Mouse (Mus musculus) forebrain, embryonic 11.5 days (tissue): Measurements from ENCODE around the gene Mbd5. TPM values are rescaled to one million over a fixed set of nuclear protein-coding genes. Genes with fewer than 3 reads are reported as not detected.

Experiments
- ATAC-seq: fragments of 200-750 bp; cut with Nextera tagmentation; replicated peaks from 2 replicates; pipeline ENCODE4 v1.8.0; 2017; ENCODE audit warnings: moderate TSS enrichment; ENCODE audit not compliant: low FRiP score
- DNase-seq: peaks from one replicate; pipeline ENCODE4 v3.0.0-alpha.2; 2017; ENCODE audit warnings: low spot score
- H3K27ac ChIP-seq: fragments of 300-500 bp; sonication (generic); 2 replicates; pipeline ENCODE4 v1.5.1; 2014; ENCODE audit warnings: low read depth, low read length
- H3K27me3 ChIP-seq: fragments of 300-500 bp; sonication (generic); 2 replicates; pipeline ENCODE4 v1.6.1; 2014; ENCODE audit warnings: mild to moderate bottlenecking, low read length, mixed read lengths; ENCODE audit not compliant: control insufficient read depth, insufficient read depth
- H3K36me3 ChIP-seq: fragments of 300-500 bp; sonication (generic); 2 replicates; pipeline ENCODE4 v1.6.1; 2014; ENCODE audit warnings: mild to moderate bottlenecking, low read length, moderate library complexity, mixed read lengths; ENCODE audit not compliant: control insufficient read depth, insufficient read depth
- H3K4me1 ChIP-seq: fragments of 300-500 bp; sonication (generic); replicated peaks from 2 replicates; pipeline ENCODE4 v1.6.1; 2014; ENCODE audit warnings: low read length, mixed read lengths; ENCODE audit not compliant: control insufficient read depth, insufficient read depth
- H3K4me2 ChIP-seq: fragments of 300-500 bp; sonication (generic); 2 replicates; pipeline ENCODE4 v1.6.1; 2014; ENCODE audit warnings: low read depth, mild to moderate bottlenecking, low read length, moderate library complexity, mixed read lengths; ENCODE audit not compliant: severe bottlenecking
- H3K4me3 ChIP-seq: fragments of 300-500 bp; sonication (generic); 2 replicates; pipeline ENCODE4 v1.5.1; 2014; ENCODE audit warnings: low read depth, low read length
- H3K9ac ChIP-seq: fragments of 300-500 bp; sonication (generic); 2 replicates; pipeline ENCODE4 v1.6.1; 2014; ENCODE audit warnings: low read length
- H3K9me3 ChIP-seq: fragments of 300-500 bp; sonication (generic); 2 replicates; pipeline ENCODE4 v1.6.1; 2016; ENCODE audit warnings: low read length, mixed read lengths; ENCODE audit not compliant: control insufficient read depth
- WGBS: fragments of 180-500 bp; shearing (Covaris S2); extraction: QIAGEN DNeasy Blood & Tissue Kit; methylation state at CpG from one replicate; pipeline ENCODE4 v1.1.7; 2014; 5-methylcytosine and 5-hydroxymethylcytosine counted together
- polyA plus RNA-seq: library from polyadenylated mRNA; unstranded; fragments of >200 nt; fragmentation: Nextera tagmentation; extraction: Ambion mirVana; gene quantifications from 2 replicates; pipeline ENCODE4 v1.2.1, GENCODE M21; 2014

Gene Mbd5
- polyA plus RNA-seq, 1 experiment from 2014 or later = 32.9 TPM

DNA sequence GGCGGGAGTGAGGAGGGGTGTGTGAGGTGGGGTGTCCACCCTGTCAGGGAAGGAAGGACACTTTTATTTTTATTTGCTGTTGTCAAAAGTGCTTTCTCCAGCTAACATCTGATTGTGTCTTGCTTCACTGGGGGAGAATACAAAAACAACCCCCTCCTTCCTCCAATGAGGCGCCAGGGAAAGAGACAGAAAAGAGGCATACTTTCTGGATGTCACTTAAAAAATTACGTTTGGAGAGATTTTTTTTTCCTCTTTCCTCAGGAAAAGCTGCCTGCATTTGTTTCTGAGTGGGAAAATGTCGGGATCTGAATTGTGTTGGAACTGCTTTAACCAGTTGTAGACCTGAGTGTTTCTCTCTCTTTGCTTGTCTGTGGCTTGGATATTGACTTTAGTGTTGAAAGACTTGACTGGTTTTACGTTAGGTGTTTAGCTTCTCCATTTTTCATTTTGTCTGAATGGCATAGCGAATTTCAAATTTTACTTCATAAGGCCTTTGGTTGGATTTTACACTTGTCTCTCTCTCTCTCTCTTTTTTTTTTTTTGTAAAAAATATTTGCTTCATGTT lies 1.1 kb downstream of the Mbd5 start:
- DNase-seq (no peak), ATAC-seq (no peak)
- Histone ChIP-seq H3K4me1 (peaks cover 3% of the 10 kb centered on the region; the same call in 1 of the 2 replicates), H3K4me2 (peak overlapping the region; percentile 66), H3K9me3 (no peaks in the 10 kb centered on the region), H3K4me3 (peak overlapping the region; percentile 85), H3K36me3 (no peaks in the 10 kb centered on the region), H3K9ac (peak overlapping the region; percentile 76), H3K27ac (peak overlapping the region; percentile 85; the same call in 1 of the 2 replicates), H3K27me3 (no peaks in the 10 kb centered on the region)
- WGBS = 14% methylated on average over 6 of the region's 6 CpGs

GRCm38 (mm10) chr2:48956591-48956990 lies 7.3 kb downstream of the Mbd5 start:
- Histone ChIP-seq H3K4me2 (no peak overlapping the region), H3K27ac (no peak overlapping the region), H3K9ac (no peak overlapping the region), H3K9me3 (no peaks in the 10 kb centered on the region), H3K4me3 (no peak overlapping the region), H3K27me3 (no peaks in the 10 kb centered on the region), H3K36me3 (no peaks in the 10 kb centered on the region), H3K4me1 (no peaks in the 10 kb centered on the region)
- DNase-seq (no peak), ATAC-seq (no peak)
- 84% methylated on average over 3 of the region's 3 CpGs for WGBS

DNA sequence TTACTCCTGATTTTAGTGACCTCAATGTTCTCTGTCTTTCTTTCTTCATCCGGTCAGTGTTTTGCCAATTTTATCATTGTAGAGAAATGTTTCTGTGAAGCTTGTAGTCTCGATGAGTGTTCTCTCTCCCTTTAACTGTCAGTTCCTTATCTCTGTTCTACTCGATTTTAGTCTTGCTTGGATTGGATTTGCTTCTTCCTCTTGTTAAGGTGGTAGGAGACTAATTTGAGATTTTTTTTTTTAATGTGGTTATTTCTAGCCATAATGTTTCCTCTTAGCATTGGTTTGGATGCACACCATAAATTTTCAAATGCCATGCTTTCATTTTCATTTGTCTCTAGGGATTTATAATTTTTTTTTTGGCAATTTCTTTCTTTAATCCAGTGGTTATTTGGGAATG lies 29.6 kb downstream of the Mbd5 start:
- 86% methylated on average over 3 of the region's 3 CpGs for WGBS
- Histone ChIP-seq H3K4me3 (no peak overlapping the region), H3K4me1 (no peaks in the 10 kb centered on the region), H3K36me3 (no peaks in the 10 kb centered on the region), H3K27me3 (no peaks in the 10 kb centered on the region), H3K9ac (no peak overlapping the region), H3K27ac (no peak overlapping the region), H3K4me2 (no peak overlapping the region), H3K9me3 (no peaks in the 10 kb centered on the region)
- ATAC-seq (no peak), DNase-seq (no peak)

DNA sequence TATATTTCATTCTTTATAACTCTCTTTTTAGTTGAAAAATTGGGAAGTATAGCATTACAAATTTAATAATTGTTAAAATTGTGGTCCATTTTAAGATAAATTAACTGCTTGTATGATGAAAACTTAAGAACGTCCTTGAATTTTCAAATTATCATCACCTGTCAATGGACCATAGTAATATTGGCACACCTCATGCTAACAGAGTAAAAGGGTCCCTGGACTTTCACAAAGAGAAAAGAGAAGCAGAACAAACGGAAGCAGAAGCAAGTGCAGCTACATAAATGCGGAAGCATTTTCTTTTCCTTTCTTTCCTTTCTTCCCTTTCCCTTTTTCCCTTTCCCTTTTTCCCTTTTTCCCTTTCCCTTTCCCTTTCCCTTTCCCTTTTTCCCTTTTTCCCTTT lies 41.0 kb downstream of the Mbd5 start:
- WGBS = 93% methylated on average over 3 of the region's 3 CpGs
- Histone ChIP-seq H3K4me2 (no peak overlapping the region), H3K36me3 (no peaks in the 10 kb centered on the region), H3K4me1 (no peaks in the 10 kb centered on the region), H3K27ac (no peak overlapping the region), H3K9me3 (no peaks in the 10 kb centered on the region), H3K4me3 (no peak overlapping the region), H3K27me3 (no peaks in the 10 kb centered on the region), H3K9ac (no peak overlapping the region)
- no peak for ATAC-seq
- DNase-seq = no peak

GRCm38 (mm10) chr2:49040481-49040880 lies 91.2 kb downstream of the Mbd5 start:
- H3K4me1 ChIP-seq = no peaks in the 10 kb centered on the region
- no peak overlapping the region for H3K4me3 ChIP-seq
- H3K27ac ChIP-seq = no peak overlapping the region
- no peaks in the 10 kb centered on the region for H3K36me3 ChIP-seq
- 90% methylated on average over 3 of the region's 3 CpGs for WGBS
- ATAC-seq (no peak), DNase-seq (no peak)
- no peak overlapping the region for H3K9ac ChIP-seq
- H3K9me3 ChIP-seq = no peaks in the 10 kb centered on the region; the same call in 1 of the 2 replicates
- no peaks in the 10 kb centered on the region for H3K27me3 ChIP-seq
- H3K4me2 ChIP-seq = no peak overlapping the region

- DNase-seq = no peak
- Histone ChIP-seq H3K4me1 (no peaks in the 10 kb centered on the region), H3K4me2 (no peak overlapping the region), H3K9me3 (no peaks in the 10 kb centered on the region), H3K9ac (no peak overlapping the region), H3K27me3 (no peaks in the 10 kb centered on the region), H3K27ac (no peak overlapping the region), H3K36me3 (no peaks in the 10 kb centered on the region), H3K4me3 (no peak overlapping the region)
- 95% methylated on average over 4 of the region's 4 CpGs for WGBS
- no peak for ATAC-seq
Observed at GRCm38 (mm10) chr2:49050030-49050429, 100.7 kb downstream of the Mbd5 start.

DNA sequence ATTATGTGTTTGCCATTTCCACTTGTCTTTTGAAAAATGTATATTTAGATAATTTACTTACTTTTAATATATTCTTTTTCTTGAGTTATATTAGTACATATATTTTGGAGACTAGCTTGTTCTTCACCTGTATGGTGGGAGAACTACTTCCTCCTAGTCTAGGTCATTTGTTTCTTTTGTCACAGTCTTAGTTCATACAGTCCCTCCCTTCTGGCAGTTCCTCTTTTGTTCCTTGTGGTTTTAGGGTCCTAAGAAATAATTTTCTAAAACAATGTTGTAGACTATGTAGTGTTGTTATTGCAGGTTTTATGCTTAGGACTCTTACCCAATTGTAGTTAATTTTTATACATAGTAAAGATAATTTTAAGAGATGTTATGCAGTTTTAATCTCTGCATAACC lies 118.6 kb downstream of the Mbd5 start:
- ATAC-seq (no peak), DNase-seq (no peak)
- H3K27ac ChIP-seq = no peak overlapping the region
- H3K4me1 ChIP-seq = no peaks in the 10 kb centered on the region
- no peaks in the 10 kb centered on the region for H3K27me3 ChIP-seq
- H3K9ac ChIP-seq = no peak overlapping the region
- no peaks in the 10 kb centered on the region for H3K36me3 ChIP-seq
- H3K4me3 ChIP-seq = no peak overlapping the region
- no peaks in the 10 kb centered on the region for H3K9me3 ChIP-seq
- H3K4me2 ChIP-seq = no peak overlapping the region

GRCm38 (mm10) chr2:49084966-49085365 lies 135.7 kb downstream of the Mbd5 start:
- no peak for ATAC-seq
- no peak for DNase-seq
- Histone ChIP-seq H3K4me1 (no peaks in the 10 kb centered on the region), H3K9ac (no peak overlapping the region), H3K27me3 (no peaks in the 10 kb centered on the region), H3K9me3 (no peaks in the 10 kb centered on the region), H3K36me3 (no peaks in the 10 kb centered on the region), H3K4me2 (no peak overlapping the region), H3K27ac (no peak overlapping the region), H3K4me3 (no peak overlapping the region)
- WGBS = 89% methylated on average over 4 of the region's 4 CpGs

DNA sequence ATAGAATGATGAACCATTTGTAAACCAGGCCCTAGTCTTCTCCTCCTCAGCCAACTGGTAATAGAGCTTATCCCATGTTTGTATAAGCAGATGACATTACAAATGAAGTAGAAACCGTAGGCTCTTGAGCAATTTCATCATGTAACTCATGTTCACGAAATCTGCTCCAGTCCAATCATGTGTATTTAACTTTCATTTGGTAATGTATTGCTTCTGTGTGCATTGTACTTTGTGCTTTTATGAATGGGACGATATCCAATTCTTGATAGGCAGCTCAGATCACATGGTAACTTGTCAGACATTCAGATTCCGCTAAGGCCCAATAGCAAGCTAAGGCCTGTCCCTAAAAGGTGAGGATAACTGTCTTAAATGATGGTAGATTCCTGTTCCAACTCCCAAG lies 141.5 kb downstream of the Mbd5 start:
- Histone ChIP-seq H3K9ac (no peak overlapping the region), H3K4me1 (no peaks in the 10 kb centered on the region), H3K27ac (no peak overlapping the region), H3K27me3 (no peaks in the 10 kb centered on the region), H3K4me3 (no peak overlapping the region), H3K36me3 (no peaks in the 10 kb centered on the region), H3K4me2 (no peak overlapping the region), H3K9me3 (no peaks in the 10 kb centered on the region)
- DNase-seq (no peak), ATAC-seq (no peak)
- WGBS = 94% methylated on average over 4 of the region's 4 CpGs
